Mouse (Mus musculus): ENCODE results near the gene Emid1.

Emid1 gene

GRCm38 (mm10) chr11:5160722-5161485, 8.8 kb upstream of the Emid1 start:
- no peak for DNase-seq

GRCm38 (mm10) chr11:5158056-5158455, 6.0 kb upstream of the Emid1 start:
- DNase-seq = no peak

GRCm38 (mm10) chr11:5154961-5155805, 3.1 kb upstream of the Emid1 start:
- DNase-seq = peak; percentile 77

- no peak for DNase-seq
Observed at GRCm38 (mm10) chr11:5151247-5151630, 818 bp downstream of the Emid1 start.

- DNase-seq = no peak
Observed at GRCm38 (mm10) chr11:5150416-5151246, 1.4 kb downstream of the Emid1 start.

GRCm38 (mm10) chr11:5149955-5150354, 2.1 kb downstream of the Emid1 start:
- no peak for DNase-seq

GRCm38 (mm10) chr11:5149249-5149648, 2.8 kb downstream of the Emid1 start:
- DNase-seq = no peak

- no peak for DNase-seq
Observed at GRCm38 (mm10) chr11:5145600-5145999, 6.5 kb downstream of the Emid1 start.

- no peak for DNase-seq
Observed at GRCm38 (mm10) chr11:5141965-5142364, 10.1 kb downstream of the Emid1 start.

GRCm38 (mm10) chr11:5141252-5141651, 10.8 kb downstream of the Emid1 start:
- DNase-seq = no peak

GRCm38 (mm10) chr11:5140619-5141018, 11.4 kb downstream of the Emid1 start:
- peak; percentile 56 for DNase-seq

- no peak for DNase-seq
Observed at GRCm38 (mm10) chr11:5139372-5139771, 12.7 kb downstream of the Emid1 start.

GRCm38 (mm10) chr11:5138642-5139041, 13.4 kb downstream of the Emid1 start:
- DNase-seq = no peak

- no peak for DNase-seq
Observed at GRCm38 (mm10) chr11:5135914-5136313, 16.1 kb downstream of the Emid1 start.

- no peak for DNase-seq
Observed at GRCm38 (mm10) chr11:5132751-5133150, 19.3 kb downstream of the Emid1 start.

- no peak for DNase-seq
Observed at GRCm38 (mm10) chr11:5130111-5130665, 21.9 kb downstream of the Emid1 start.

GRCm38 (mm10) chr11:5129035-5129480, 23.0 kb downstream of the Emid1 start:
- peak; percentile 41 for DNase-seq

GRCm38 (mm10) chr11:5125713-5126112, 26.3 kb downstream of the Emid1 start:
- DNase-seq = no peak

- DNase-seq = peak; percentile 83
Observed at GRCm38 (mm10) chr11:5114931-5115581, 37.0 kb downstream of the Emid1 start.

- no peak for DNase-seq
Observed at GRCm38 (mm10) chr11:5113645-5114044, 38.4 kb downstream of the Emid1 start.

- DNase-seq = no peak
Observed at GRCm38 (mm10) chr11:5109441-5109840, 42.6 kb downstream of the Emid1 start.

GRCm38 (mm10) chr11:5103986-5104509, 48.0 kb downstream of the Emid1 start:
- DNase-seq = no peak
